17 mouse cellular contexts compared by ENCODE assay signal in the genomic region with DNA sequence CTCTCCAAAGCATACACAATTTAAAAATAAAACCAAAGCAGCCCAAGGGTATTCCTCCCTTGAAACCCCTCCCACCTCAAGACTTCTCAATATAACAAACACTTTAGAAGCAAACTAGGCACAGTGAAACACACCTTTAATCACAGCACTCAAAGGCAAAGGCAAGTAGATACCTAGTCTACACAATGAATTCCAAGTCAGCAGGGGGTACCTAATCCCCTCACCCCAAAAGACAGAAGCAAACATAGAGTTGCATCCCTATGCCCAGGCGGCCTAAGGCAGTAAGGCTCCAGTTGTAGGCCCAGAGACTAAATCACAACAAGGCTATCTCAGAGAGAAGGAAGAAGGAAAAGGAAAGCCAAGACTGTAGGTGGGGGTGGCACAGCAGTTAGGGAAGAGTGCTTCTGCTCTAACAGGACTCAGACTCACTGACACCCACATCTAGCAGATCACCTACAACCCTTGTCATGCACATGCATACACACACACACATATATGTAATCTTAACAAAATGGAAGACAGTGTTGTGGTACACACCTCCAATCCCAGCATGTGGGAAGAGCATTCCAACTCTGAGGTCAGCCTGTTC.
"Had no signal": no experiment of that assay in that cellular context is flagged by ENCODE, and none has a peak within 500 bp of the region (broad histone marks: within the 10 kb centered on the region; RNA-seq: fewer than 3 reads in every experiment).

No protein-coding gene starts in this region.

- H3K9me3 ChIP-seq: midbrain, embryonic 10.5 days; midbrain, embryonic 13.5 days; midbrain, embryonic 15.5 days; neural tube, embryonic 13.5 days; neural tube, embryonic 15.5 days; stomach, embryonic 15.5 days had no signal

- H3K4me3 ChIP-seq: midbrain, embryonic 10.5 days; midbrain, embryonic 13.5 days; midbrain, embryonic 15.5 days; myocyte; neural tube, embryonic 13.5 days; neural tube, embryonic 15.5 days; stomach, embryonic 15.5 days had no signal

- ATAC-seq: midbrain, embryonic 13.5 days; midbrain, embryonic 15.5 days had no signal

- DNase-seq: lung, adult 18-20 months; lung, embryonic 14.5 days; lung, postnatal 10 days; lung, postnatal 4 days; retina, postnatal 1 day; right cerebral cortex, postnatal 14 days; thymus, adult 2 months; thymus, postnatal 25 days; thymus, postnatal 4 days had no signal

- H3K27me3 ChIP-seq: midbrain, embryonic 13.5 days; midbrain, embryonic 15.5 days; neural tube, embryonic 13.5 days; neural tube, embryonic 15.5 days; stomach, embryonic 15.5 days had no signal

- H3K36me3 ChIP-seq: midbrain, embryonic 13.5 days; midbrain, embryonic 15.5 days; stomach, embryonic 15.5 days had no signal

- H3K27ac ChIP-seq: midbrain, embryonic 10.5 days; midbrain, embryonic 13.5 days; midbrain, embryonic 15.5 days; neural tube, embryonic 13.5 days; neural tube, embryonic 15.5 days; stomach, embryonic 15.5 days; stomach, postnatal 0 days had no signal
